Mouse (Mus musculus): ENCODE measurements at regions not wholly inside any gene's neighbourhood (a gene's known extent, or its start where the extent isn't known, plus 50 kb on each side); places are given as distances from the start of the nearest gene placed in this dataset.

GRCm38 (mm10) chr3:18668936-18669335 is 720.7 kb downstream of the Cypt12 start:
- TF ChIP-seq CTCF (IDR thresholded peaks at IDR 0.05; ENCODE audit: control insufficient read depth, insufficient read depth, insufficient replicate concordance, low read depth, low read length) (no peak), POLR2A (IDR thresholded peaks at IDR 0.05; ENCODE audit: control insufficient read depth, low read depth, low read length) (no peak)

Data from testis, adult 2 months (tissue).